Mouse (Mus musculus) liver, postnatal 0 days (tissue): ENCODE measurements at regions not wholly inside any gene's neighbourhood (a gene's known extent, or its start where the extent isn't known, plus 50 kb on each side); places are given as distances from the start of the nearest gene placed in this dataset.

Experiments
- CTCF ChIP-seq: sonication (generic); IDR thresholded peaks from 2 replicates; pipeline ENCODE4 v1.5.1; 2016; ENCODE audit warnings: antibody characterized with exemption, low read depth
- EP300 ChIP-seq: IDR thresholded peaks from 2 replicates; pipeline ENCODE4 v1.6.1; 2016; ENCODE audit warnings: antibody characterized with exemption, low read depth, mild to moderate bottlenecking

GRCm38 (mm10) chr12:10513526-10513925 lies 123.0 kb downstream of the Rdh14 start:
- TF ChIP-seq CTCF (no peak), EP300 (no peak)
